Mouse (Mus musculus) liver, embryonic 14.5 days (tissue): Measurements from ENCODE around the gene Fermt2.

Experiments used
- CTCF ChIP-seq: IDR thresholded peaks from 2 replicates; pipeline ENCODE4 v1.5.1; 2016; ENCODE audit warnings: antibody characterized with exemption, low read depth, control low read depth
- EP300 ChIP-seq: IDR thresholded peaks from 2 replicates; pipeline ENCODE4 v1.6.1; 2016; ENCODE audit warnings: antibody characterized with exemption, low read depth

- TF ChIP-seq CTCF, result no peak
- TF ChIP-seq EP300, result no peak
Measured at GRCm38 (mm10) chr14:45530364-45531345, 737 bp upstream of the Fermt2 start.
